Mouse (Mus musculus): Measurements from ENCODE around the gene Tnfrsf14. TPM values are rescaled to one million over a fixed set of nuclear protein-coding genes. Genes with fewer than 3 reads are reported as not detected.

Tnfrsf14 gene
- polyA plus RNA-seq, 1 experiment from 2014 or later: 4.4 TPM

- Histone ChIP-seq H3K36me3 (ENCODE audit: control insufficient read depth, insufficient read depth, low read length) (no peaks in the 10 kb centered on the region), H3K27ac (ENCODE audit: low read depth, low read length) (no peak overlapping the region), H3K9me3 (replicated peaks; ENCODE audit: control insufficient read depth, low read length) (no peaks in the 10 kb centered on the region), H3K27me3 (ENCODE audit: control insufficient read depth, insufficient read depth, low read length) (no peaks in the 10 kb centered on the region), H3K4me2 (peak overlapping the region; percentile 84), H3K4me3 (ENCODE audit: low read depth, low read length) (peak overlapping the region; percentile 44), H3K9ac (ENCODE audit: low read depth, low read length) (peak overlapping the region; percentile 66), H3K4me1 (ENCODE audit: control insufficient read depth, insufficient read depth, low read length) (peaks cover 4% of the 10 kb centered on the region; the same call in 1 of the 2 replicates)
- WGBS (ENCODE audit: insufficient replicate concordance): 1% methylated on average over 16 of the region's 16 CpGs
- peak; percentile 86 for ATAC-seq (replicated peaks; ENCODE audit: insufficient number of reproducible peaks, low FRiP score, low TSS enrichment)
Observed at GRCm38 (mm10) chr4:154904185-154905071, 23.9 kb downstream of the Tnfrsf14 start.

GRCm38 (mm10) chr4:154902371-154902770 is 26.0 kb downstream of the Tnfrsf14 start:
- WGBS (ENCODE audit: insufficient replicate concordance): 65% methylated on average over 2 of the region's 2 CpGs

GRCm38 (mm10) chr4:154898506-154899446 is 29.6 kb downstream of the Tnfrsf14 start, which contains the start of gene Fam213b:
Gene Fam213b, minus strand, starts transcription at chr4:154899135.
- Histone ChIP-seq H3K4me1 (ENCODE audit: control insufficient read depth, insufficient read depth, low read length) (peaks cover 12% of the 10 kb centered on the region), H3K9me3 (replicated peaks; ENCODE audit: control insufficient read depth, low read length) (no peaks in the 10 kb centered on the region), H3K9ac (ENCODE audit: low read depth, low read length) (peak within 1 kb of the TSS; percentile 67), H3K4me3 (ENCODE audit: low read depth, low read length) (peak within 1 kb of the TSS; percentile 56), H3K27ac (ENCODE audit: low read depth, low read length) (no peak within 1 kb of the TSS), H3K4me2 (peak within 1 kb of the TSS; percentile 91), H3K27me3 (ENCODE audit: control insufficient read depth, insufficient read depth, low read length) (peaks cover 23% of the 10 kb centered on the region), H3K36me3 (ENCODE audit: control insufficient read depth, insufficient read depth, low read length) (no peaks in the 10 kb centered on the region)
- peak; percentile 95 for ATAC-seq (replicated peaks; ENCODE audit: insufficient number of reproducible peaks, low FRiP score, low TSS enrichment)
- WGBS (ENCODE audit: insufficient replicate concordance): 5% methylated on average over 43 of the region's 43 CpGs

More at GRCm38 (mm10) chr4:154902371-154902770, 26.0 kb downstream of the Tnfrsf14 start:
- no peaks in the 10 kb centered on the region for H3K9me3 ChIP-seq (replicated peaks; ENCODE audit: control insufficient read depth, low read length)
- H3K4me1 ChIP-seq (ENCODE audit: control insufficient read depth, insufficient read depth, low read length): peaks cover 12% of the 10 kb centered on the region
- H3K4me3 ChIP-seq (ENCODE audit: low read depth, low read length): no peak overlapping the region
- H3K4me2 ChIP-seq: no peak overlapping the region
- no peak overlapping the region for H3K27ac ChIP-seq (ENCODE audit: low read depth, low read length)
- no peak overlapping the region for H3K9ac ChIP-seq (ENCODE audit: low read depth, low read length)
- H3K36me3 ChIP-seq (ENCODE audit: control insufficient read depth, insufficient read depth, low read length): no peaks in the 10 kb centered on the region
- peaks cover 5% of the 10 kb centered on the region; the same call in 1 of the 2 replicates for H3K27me3 ChIP-seq (ENCODE audit: control insufficient read depth, insufficient read depth, low read length)
- ATAC-seq (replicated peaks; ENCODE audit: insufficient number of reproducible peaks, low FRiP score, low TSS enrichment): no peak

GRCm38 (mm10) chr4:154897676-154898465 is 30.5 kb downstream of the Tnfrsf14 start:
- H3K27ac ChIP-seq (ENCODE audit: low read depth, low read length): no peak overlapping the region
- H3K4me2 ChIP-seq: peak overlapping the region; percentile 91
- peak overlapping the region; percentile 56 for H3K4me3 ChIP-seq (ENCODE audit: low read depth, low read length)
- H3K27me3 ChIP-seq (ENCODE audit: control insufficient read depth, insufficient read depth, low read length): peaks cover 30% of the 10 kb centered on the region
- H3K9me3 ChIP-seq (replicated peaks; ENCODE audit: control insufficient read depth, low read length): no peaks in the 10 kb centered on the region
- no peaks in the 10 kb centered on the region for H3K36me3 ChIP-seq (ENCODE audit: control insufficient read depth, insufficient read depth, low read length)
- ATAC-seq (replicated peaks; ENCODE audit: insufficient number of reproducible peaks, low FRiP score, low TSS enrichment): no peak
- peak overlapping the region; percentile 67 for H3K9ac ChIP-seq (ENCODE audit: low read depth, low read length)
- WGBS (ENCODE audit: insufficient replicate concordance): 65% methylated on average over 6 of the region's 6 CpGs
- H3K4me1 ChIP-seq (ENCODE audit: control insufficient read depth, insufficient read depth, low read length): peaks cover 12% of the 10 kb centered on the region

GRCm38 (mm10) chr4:154895549-154895948 is 32.8 kb downstream of the Tnfrsf14 start:
- peaks cover 38% of the 10 kb centered on the region for H3K27me3 ChIP-seq (ENCODE audit: control insufficient read depth, insufficient read depth, low read length)
- ATAC-seq (replicated peaks; ENCODE audit: insufficient number of reproducible peaks, low FRiP score, low TSS enrichment): no peak
- H3K9ac ChIP-seq (ENCODE audit: low read depth, low read length): no peak overlapping the region
- H3K27ac ChIP-seq (ENCODE audit: low read depth, low read length): no peak overlapping the region
- H3K4me1 ChIP-seq (ENCODE audit: control insufficient read depth, insufficient read depth, low read length): peaks cover 12% of the 10 kb centered on the region
- no peak overlapping the region for H3K4me3 ChIP-seq (ENCODE audit: low read depth, low read length)
- no peaks in the 10 kb centered on the region for H3K9me3 ChIP-seq (replicated peaks; ENCODE audit: control insufficient read depth, low read length)
- 69% methylated on average over 5 of the region's 5 CpGs for WGBS (ENCODE audit: insufficient replicate concordance)
- H3K4me2 ChIP-seq: no peak overlapping the region
- H3K36me3 ChIP-seq (ENCODE audit: control insufficient read depth, insufficient read depth, low read length): no peaks in the 10 kb centered on the region

GRCm38 (mm10) chr4:154890887-154891286 is 37.5 kb downstream of the Tnfrsf14 start:
- Histone ChIP-seq H3K36me3 (ENCODE audit: control insufficient read depth, insufficient read depth, low read length) (no peaks in the 10 kb centered on the region), H3K9me3 (replicated peaks; ENCODE audit: control insufficient read depth, low read length) (no peaks in the 10 kb centered on the region), H3K9ac (ENCODE audit: low read depth, low read length) (no peak overlapping the region), H3K4me1 (ENCODE audit: control insufficient read depth, insufficient read depth, low read length) (no peaks in the 10 kb centered on the region), H3K27ac (ENCODE audit: low read depth, low read length) (no peak overlapping the region), H3K27me3 (ENCODE audit: control insufficient read depth, insufficient read depth, low read length) (peaks cover 24% of the 10 kb centered on the region), H3K4me2 (no peak overlapping the region), H3K4me3 (ENCODE audit: low read depth, low read length) (no peak overlapping the region)
- WGBS (ENCODE audit: insufficient replicate concordance): 86% methylated on average over 14 of the region's 14 CpGs
- ATAC-seq (replicated peaks; ENCODE audit: insufficient number of reproducible peaks, low FRiP score, low TSS enrichment): no peak

- peaks cover 13% of the 10 kb centered on the region; the same call in 1 of the 2 replicates for H3K27me3 ChIP-seq (ENCODE audit: control insufficient read depth, insufficient read depth, low read length)
- no peak for ATAC-seq (replicated peaks; ENCODE audit: insufficient number of reproducible peaks, low FRiP score, low TSS enrichment)
- WGBS (ENCODE audit: insufficient replicate concordance): 73% methylated on average over 15 of the region's 15 CpGs
Observed at GRCm38 (mm10) chr4:154887593-154888250, 40.6 kb downstream of the Tnfrsf14 start.

More at GRCm38 (mm10) chr4:154887593-154888250, 40.6 kb downstream of the Tnfrsf14 start:
- H3K36me3 ChIP-seq (ENCODE audit: control insufficient read depth, insufficient read depth, low read length): no peaks in the 10 kb centered on the region
- no peaks in the 10 kb centered on the region for H3K9me3 ChIP-seq (replicated peaks; ENCODE audit: control insufficient read depth, low read length)
- no peak overlapping the region for H3K4me3 ChIP-seq (ENCODE audit: low read depth, low read length)
- no peaks in the 10 kb centered on the region for H3K4me1 ChIP-seq (ENCODE audit: control insufficient read depth, insufficient read depth, low read length)
- H3K9ac ChIP-seq (ENCODE audit: low read depth, low read length): no peak overlapping the region
- no peak overlapping the region for H3K27ac ChIP-seq (ENCODE audit: low read depth, low read length)
- no peak overlapping the region for H3K4me2 ChIP-seq

All from heart, embryonic 11.5 days (tissue).